Mouse (Mus musculus): ENCODE measurements around the gene Hnrnpr. TPM values are rescaled to one million over a fixed set of nuclear protein-coding genes. Genes with fewer than 3 reads are reported as not detected.

Gene Hnrnpr
- polyA plus RNA-seq, 2 experiments from 2014 or later: 78.7 to 103 TPM

DNA sequence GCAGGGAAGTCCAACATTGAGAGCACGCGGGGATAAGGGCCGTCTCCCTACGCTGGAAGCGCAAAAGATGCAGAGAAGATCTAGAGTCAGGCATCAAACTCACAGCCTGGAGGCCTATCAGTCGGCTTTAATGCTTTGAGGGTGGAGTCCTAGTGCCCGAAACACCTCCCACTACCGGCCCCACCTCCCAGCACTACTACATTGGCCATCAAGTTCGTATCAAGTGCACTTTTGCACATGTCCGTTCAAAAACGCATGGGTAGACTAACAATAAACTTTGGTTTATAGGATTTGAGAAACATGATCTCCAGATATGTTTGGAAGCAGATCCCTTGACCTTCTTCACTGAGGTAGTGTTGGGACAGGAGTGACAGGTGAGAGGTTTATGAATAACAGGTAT lies 962 bp upstream of the Hnrnpr start:
- peak; percentile 57 for ATAC-seq

GRCm38 (mm10) chr4:136311042-136311999 lies 579 bp downstream of the Hnrnpr start:
- ATAC-seq: no peak

DNA sequence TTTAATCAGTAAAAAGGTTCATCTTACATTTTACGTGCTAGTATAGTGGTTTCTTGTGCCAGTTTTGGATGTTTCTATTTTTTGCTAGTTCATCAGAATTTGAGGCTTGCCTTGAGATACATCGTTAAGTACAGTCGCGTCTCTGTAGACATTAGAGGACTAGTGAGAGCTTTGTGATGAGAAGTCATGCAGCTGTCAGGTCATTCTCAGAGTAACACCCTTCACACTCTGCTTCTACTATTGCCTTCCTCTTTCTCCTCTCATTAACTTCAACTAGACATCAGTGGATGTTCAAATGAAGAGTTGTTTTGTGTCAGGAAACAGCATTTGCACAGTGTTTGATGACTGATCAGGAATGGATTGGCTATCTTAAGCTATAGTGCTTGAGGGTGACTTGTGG lies 1.9 kb downstream of the Hnrnpr start:
- ATAC-seq: no peak

DNA sequence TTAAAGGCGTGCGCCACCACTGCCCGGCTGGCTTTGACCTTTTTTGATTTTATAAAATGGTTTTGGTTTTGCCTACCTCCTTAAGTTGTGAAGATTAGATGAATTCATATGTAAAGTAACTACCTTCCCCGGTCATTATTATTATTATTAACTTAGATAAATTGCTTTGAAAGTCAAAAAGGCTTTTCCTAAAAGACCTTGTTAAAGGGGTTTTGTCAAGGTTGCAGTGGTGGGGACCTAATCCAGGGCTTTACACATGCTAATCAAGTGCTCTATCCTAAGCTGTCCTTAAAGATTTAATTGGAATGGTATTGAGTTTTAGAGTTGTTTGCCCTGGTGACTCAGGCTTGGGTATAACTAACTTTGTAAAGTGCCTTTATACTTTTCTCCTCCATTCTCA lies 6.9 kb downstream of the Hnrnpr start:
- ATAC-seq: no peak

- no peak for ATAC-seq
These were observed 9.3 kb downstream of the Hnrnpr start for GRCm38 (mm10) chr4:136320016-136320415.

DNA sequence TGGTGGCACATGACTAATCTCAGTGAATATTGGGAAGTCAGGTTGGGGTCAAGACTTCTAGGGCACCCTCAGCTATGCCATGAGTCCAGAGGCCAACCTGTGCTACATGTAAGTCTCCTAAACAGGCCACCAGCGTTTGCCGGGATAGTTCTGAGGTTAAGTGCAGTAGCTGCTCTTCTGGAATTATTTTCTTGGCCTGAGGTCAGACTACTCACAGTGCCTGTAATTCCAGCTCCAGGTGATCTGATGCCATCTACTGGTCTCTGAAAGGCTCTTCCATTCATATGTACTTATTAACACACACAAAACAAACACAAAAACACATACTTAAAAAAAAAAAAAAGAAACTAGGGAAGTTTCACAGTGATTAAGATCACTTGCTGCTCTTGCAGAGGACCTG lies 13.5 kb downstream of the Hnrnpr start:
- ATAC-seq: no peak

DNA sequence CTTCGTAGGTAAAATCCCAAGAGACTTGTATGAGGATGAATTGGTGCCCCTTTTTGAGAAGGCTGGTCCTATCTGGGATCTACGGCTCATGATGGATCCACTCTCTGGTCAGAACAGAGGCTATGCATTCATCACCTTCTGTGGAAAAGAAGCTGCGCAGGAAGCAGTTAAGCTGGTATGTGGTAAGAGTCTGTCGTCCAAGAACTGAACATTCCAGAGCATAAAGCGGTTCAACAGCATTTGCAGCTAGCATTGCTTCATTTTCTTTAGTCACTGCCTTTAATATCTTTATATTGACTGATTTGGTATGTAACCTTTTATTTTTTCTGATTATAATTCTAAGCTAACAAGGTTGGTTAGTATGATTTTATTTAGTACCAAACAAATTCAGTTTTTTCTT lies 16.5 kb downstream of the Hnrnpr start:
- no peak for ATAC-seq

- ATAC-seq: no peak
These were observed 17.4 kb downstream of the Hnrnpr start for GRCm38 (mm10) chr4:136328115-136328514.

DNA sequence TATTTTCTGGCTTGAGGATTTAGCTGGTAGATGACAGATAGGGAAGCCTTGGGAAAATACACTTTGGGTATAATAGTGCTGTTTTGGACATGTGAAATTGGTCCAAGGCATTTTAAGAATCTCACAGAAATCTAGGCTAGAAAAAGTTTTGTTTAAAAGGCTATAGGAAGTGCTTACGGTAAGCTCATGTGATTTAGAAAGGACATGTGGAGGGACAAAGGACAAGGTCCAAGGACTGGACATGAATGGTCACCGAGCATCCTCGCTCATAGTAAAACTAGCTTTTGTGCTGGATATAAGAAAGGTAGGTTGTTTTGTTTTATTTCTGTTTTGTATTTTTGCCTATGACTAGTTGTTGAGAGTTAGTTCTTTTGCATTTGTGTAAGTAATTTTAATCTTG lies 21.0 kb downstream of the Hnrnpr start:
- no peak for ATAC-seq

DNA sequence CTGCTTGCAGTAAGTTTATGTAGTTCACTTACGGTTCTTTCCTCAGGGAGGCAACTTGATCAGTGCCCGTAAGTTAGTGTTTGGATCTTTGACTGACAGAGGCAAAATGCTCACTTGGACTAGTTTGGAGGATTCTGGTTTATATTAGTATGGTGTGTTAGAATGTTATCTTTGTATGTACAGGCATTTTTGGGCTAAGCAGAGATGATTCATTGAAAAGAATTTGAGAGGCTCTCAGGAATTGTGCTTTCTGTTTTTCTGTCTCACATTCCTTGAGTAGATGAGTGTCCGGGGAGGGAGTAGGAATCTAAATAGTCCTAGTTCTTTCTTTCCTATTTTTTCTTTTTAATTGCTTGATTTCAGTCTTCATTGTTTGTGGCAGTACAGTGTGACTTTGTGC lies 22.4 kb downstream of the Hnrnpr start:
- no peak for ATAC-seq

DNA sequence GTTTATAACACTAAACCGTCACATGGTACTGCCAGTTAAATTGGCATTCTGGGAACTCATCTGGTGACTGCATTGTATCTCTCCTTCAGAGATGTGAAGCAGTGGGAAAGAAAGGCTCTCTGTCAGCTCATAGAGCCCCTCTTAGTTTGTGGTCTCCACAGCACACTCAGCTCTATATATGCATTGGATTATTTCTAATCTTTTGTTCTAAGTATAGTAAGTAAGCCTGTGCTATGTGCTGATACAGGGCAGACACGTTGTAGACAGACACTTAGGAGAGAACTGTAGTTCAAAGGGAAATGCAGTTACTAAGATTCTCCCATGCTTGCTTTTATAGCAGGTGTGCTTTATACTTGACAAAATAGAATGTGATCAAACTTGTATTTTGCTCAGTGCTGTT lies 24.3 kb downstream of the Hnrnpr start:
- no peak for ATAC-seq

DNA sequence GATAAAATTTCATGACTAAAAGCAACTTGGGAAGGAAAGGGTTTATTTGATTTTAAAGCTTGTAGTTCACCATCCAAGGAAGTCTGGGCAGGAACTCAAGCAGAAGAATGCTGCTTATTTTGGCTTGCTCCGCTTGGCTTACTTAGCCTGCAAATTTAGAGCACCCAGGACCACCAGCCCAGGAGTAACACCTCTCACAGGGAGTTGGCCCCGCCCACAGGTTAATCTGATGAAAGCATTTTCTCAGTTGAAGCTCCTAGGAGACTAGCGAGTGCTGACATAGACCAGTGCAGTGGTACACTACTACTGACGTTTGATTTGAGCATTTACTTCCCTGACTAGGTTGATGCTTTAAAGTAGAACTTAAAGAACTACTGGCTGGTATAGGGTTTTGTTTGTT lies 26.4 kb downstream of the Hnrnpr start:
- no peak for ATAC-seq

GRCm38 (mm10) chr4:136349616-136350015 lies 38.9 kb downstream of the Hnrnpr start:
- no peak for ATAC-seq

- no peak for ATAC-seq
These were observed 46.3 kb downstream of the Hnrnpr start for GRCm38 (mm10) chr4:136357026-136357425.

- no peak for ATAC-seq
These were observed 46.7 kb downstream of the Hnrnpr start for GRCm38 (mm10) chr4:136357429-136357828.

GRCm38 (mm10) chr4:136367856-136368255 lies 57.1 kb downstream of the Hnrnpr start:
- ATAC-seq: no peak

GRCm38 (mm10) chr4:136369727-136370126 lies 59.0 kb downstream of the Hnrnpr start:
- no peak for ATAC-seq

GRCm38 (mm10) chr4:136373494-136374181 lies 62.9 kb downstream of the Hnrnpr start:
- no peak for ATAC-seq

GRCm38 (mm10) chr4:136377001-136377400 lies 66.3 kb downstream of the Hnrnpr start:
- ATAC-seq: no peak

DNA sequence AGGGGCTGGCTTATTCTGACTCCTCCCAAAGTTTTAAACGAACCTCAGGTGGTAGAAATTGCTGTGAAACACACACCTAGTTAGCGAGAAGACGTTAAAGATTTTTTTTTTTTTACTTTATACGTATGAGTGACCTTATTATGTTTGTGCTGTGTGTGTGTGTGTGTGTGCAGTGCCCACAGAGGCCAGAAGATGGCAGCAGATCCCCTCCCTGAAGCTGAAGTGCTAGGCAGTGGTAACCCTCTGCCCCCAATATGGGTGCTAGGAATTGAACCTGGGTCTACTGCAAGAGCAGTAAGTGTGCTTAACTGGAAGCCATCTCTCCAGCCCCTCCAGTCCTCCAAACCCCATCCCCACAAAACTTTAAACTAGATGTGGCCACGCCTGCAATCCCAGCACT lies 72.3 kb downstream of the Hnrnpr start:
- no peak for ATAC-seq

GRCm38 (mm10) chr4:136383839-136384238 lies 73.1 kb downstream of the Hnrnpr start:
- ATAC-seq: no peak

DNA sequence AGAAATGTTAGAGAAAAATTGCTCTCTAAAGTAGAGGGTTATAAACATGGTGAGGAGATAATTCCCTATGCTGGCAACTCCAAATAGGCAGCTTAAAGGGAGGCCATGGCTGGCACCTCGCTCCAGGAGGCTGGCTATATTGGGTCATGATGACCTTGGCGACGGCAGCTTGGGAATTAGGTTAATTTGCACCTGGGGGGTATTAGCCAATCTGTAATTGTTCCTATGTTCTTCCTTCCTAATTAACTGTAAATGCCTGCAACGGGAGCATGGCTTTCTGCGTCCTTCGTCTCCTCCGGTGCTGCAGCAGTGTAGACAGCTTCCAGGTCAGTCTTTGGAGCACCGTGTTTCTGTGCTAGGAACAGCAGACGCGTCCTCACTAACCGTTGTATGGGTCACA lies 76.5 kb downstream of the Hnrnpr start:
- no peak for ATAC-seq

- no peak for ATAC-seq
These were observed 91.1 kb downstream of the Hnrnpr start for GRCm38 (mm10) chr4:136401806-136402205.

GRCm38 (mm10) chr4:136407831-136408230 lies 97.1 kb downstream of the Hnrnpr start:
- ATAC-seq: no peak
